Mouse (Mus musculus) cerebellum, postnatal 36 days (tissue): ENCODE measurements around the gene Lrch1.

Experiments used
- DNase-seq, 2 experiments: peaks; one replicate each; pipeline ENCODE4 v3.0.0; 2021 to 2022; ENCODE audit warnings: mixed read lengths in 2 of 2

Gene Lrch1

DNA sequence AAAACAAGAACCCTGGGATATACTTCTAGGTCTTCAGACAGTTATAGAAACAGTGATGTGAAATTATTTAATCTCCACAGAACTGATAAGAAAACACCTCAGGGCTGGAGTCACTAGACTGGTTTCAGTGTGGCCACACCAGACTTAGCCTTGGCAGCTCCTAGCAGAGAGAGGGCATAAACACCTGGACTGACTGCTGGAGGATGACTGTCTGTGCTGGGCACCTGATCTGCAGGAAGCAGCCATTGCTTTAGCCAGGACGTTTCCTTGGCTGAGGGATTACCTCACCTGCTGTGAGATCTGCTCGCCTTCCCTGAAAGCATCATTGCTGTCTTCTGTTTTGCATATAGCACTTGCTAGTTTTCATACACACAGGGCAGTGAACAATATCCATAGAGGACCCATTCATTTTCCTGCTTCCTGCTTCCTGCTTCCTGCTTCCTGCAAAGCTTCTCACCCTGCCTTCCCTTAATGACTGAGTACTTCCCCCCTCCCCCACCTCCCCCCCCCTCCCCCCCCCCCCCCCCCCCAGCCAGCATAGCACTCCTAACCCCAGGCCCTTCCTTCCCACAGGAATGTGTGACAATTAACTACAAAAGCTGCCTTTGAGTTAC is 101.9 kb downstream of the Lrch1 start:
- DNase-seq, result no peak

DNA sequence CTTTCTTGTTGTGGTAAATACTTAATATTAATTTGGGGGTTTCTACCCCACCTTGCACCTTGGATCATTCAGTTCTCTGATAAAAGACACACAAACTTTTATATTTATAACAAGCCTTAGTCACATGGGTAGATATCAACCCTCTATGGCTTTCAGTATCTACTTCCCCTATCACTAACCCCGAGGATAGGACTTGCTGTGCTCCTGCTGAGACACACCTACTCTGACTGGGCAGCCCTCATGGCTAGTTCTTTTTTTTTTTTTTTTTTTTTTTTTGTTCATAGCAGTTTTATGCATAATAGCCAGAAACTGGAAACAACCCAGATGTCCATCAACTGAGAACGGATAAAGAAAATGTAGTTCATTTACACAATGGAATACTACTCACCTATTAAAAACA is 106.0 kb downstream of the Lrch1 start:
- DNase-seq, result no peak

DNA sequence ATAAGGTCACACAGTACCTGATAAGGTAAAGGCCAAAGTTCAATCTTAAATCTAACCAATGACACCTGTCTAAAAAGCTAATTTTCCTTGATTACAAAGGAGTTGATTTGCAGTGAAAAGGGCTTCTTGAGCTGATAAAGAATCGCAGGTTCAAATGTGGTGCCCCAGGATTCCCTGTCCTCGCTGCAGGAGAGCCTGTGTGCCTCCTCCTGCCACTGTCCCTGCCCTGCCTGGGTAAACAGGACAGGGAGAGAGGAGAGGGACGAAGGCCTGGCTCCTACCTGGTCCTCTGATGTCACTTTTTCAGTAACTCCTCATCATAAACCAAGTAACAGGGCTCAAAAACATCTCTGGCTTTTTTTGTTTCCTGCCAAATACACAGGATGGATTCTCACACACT is 106.4 kb downstream of the Lrch1 start:
- DNase-seq, result no peak

DNA sequence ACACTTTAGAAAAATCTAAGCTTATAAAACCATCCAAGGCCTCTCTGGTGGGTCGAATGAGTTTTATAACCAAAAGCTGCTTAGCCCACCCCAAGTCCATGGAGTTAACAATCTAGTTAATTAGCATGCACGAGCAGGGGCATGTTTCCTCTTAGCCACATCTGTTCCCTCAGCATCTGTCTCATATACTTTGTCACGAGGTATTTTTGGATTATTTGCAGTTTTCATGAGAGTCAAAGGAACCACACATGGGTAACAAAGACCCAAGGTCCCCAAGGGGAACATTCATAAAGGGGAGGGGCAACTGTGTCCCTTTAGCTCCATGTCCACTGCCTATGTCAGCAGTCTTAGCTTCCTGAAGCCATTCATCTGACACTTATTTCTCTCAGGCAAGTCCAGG is 106.9 kb downstream of the Lrch1 start:
- no peak for DNase-seq

DNA sequence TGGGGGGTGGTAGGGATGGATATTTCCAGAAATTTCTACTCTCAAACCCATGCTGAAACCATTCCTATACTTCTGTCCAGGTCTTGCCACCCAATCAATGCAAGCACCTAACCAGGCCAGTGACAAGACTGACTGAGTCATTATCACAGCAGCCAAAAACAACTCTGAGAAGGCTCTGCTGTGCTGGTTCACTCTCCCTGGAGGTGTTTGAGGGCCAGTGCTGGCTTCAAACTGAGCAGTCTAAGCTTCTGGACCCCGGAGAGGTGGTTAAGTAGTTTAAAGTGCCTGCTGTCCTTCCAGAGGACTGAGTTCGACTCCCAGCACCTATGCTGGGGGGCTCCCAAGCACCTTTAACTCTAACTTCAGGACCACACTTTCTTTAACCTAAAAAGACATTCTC is 107.3 kb downstream of the Lrch1 start:
- DNase-seq, result no peak

DNA sequence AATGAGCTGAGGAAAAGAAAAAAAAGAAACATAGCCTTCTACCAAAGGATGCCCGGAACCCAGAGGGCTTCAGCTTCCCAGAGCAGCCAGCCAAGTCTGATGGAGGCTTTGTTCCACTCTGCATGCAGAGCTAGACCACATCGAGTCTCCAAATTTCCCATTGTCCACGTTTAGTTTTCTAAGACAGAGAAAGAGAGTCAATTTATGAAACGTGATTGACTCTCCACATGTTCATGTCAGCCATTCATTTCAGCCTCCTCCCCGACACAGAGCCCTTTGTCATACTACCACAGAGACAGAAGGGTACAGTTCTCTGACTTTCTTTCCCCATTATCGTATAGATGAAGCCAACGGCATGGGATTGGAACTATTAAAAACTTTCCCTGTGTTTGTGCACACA is 108.9 kb downstream of the Lrch1 start:
- DNase-seq, result no peak

DNA sequence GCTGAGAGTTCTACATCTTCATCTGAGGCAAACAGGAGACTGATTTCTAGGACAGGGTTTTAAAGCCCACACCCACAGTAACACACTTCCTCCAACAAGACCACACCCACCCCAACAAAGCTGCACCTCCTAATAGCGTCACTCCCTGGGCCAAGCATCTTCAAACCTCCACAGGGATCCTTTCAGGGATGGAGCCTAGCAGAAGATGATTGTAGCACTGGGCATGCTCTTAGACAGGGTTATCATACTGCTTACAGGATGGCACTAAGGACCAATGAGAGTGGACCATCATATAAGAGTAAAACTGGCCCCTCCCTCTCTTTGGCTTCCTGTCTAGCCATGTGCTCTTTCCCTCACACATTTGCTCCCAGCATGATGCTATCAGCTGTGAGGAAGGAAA is 112.7 kb downstream of the Lrch1 start:
- no peak for DNase-seq

DNA sequence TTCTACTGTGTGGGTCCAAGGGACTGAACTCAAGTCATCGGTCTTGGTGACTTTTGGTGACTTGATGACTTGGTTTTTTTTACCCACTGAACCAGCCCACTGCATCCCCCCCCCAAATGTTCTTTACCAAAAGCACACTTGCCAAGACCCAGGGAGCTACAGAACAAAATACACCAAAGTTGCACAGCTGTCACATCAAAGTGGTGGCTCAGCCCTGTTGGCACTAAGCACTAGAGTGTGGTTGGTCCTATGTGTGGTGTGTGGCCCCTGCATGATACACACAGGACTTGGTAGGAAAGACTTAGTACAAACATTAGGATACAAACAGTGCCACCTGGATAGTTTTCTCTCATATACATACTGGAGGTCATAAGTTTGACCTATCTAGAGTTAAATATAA is 113.5 kb downstream of the Lrch1 start:
- no peak for DNase-seq

DNA sequence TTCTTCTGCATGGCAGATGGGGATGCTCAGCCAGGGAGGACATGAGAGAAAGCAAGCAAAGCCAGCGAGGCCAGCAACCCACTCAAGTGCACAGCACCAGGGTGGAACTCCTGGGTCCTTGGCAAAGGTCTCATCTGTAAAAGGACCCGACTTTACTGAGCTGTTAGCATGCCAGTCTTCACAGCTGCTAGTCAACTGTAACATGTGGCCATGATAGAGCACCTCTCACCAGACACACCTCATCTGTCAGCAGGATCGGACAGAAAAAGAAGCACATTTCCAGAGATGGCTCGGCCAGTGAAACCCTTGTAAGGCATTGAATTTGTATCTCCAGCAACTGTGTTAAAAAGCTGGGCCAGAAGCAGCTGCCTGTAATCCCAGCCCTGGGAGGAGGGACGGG is 116.0 kb downstream of the Lrch1 start:
- DNase-seq, result no peak

DNA sequence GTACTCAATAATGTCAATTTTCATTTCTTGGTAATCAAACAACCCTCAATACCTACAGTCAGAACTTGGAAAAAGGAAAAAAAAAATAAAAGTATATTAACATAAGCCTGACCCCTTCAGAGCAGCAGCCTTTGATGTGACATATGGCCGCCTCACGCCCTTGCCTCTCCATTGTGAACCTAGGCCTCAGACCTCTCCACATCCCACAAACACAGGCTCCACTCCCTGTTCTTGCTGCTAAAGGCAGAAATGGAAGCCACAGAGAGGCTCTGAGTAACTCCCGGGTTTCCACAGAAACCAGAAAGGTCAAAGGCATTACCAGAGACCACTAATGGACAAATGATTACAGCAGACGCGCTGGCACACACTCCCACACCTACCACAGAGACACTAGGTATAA is 116.6 kb downstream of the Lrch1 start:
- no peak for DNase-seq

DNA sequence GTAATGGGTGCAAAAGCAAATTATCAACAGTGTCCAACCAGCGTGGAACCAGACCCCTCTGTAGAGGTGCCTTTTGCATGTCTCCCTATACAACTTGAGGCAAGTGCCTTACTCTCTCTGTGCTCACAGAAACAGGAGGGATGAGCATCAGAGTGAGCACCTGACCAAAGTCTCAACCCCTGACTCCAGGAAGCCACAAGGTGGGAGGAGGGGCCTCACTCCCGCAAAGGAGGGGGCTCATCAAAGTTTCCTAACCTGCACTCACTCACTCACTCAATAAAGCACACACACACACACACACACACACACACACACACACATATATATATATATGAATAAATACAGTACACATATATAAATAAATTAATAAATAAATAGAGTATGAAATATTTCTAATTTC is 117.1 kb downstream of the Lrch1 start:
- DNase-seq, result no peak

DNA sequence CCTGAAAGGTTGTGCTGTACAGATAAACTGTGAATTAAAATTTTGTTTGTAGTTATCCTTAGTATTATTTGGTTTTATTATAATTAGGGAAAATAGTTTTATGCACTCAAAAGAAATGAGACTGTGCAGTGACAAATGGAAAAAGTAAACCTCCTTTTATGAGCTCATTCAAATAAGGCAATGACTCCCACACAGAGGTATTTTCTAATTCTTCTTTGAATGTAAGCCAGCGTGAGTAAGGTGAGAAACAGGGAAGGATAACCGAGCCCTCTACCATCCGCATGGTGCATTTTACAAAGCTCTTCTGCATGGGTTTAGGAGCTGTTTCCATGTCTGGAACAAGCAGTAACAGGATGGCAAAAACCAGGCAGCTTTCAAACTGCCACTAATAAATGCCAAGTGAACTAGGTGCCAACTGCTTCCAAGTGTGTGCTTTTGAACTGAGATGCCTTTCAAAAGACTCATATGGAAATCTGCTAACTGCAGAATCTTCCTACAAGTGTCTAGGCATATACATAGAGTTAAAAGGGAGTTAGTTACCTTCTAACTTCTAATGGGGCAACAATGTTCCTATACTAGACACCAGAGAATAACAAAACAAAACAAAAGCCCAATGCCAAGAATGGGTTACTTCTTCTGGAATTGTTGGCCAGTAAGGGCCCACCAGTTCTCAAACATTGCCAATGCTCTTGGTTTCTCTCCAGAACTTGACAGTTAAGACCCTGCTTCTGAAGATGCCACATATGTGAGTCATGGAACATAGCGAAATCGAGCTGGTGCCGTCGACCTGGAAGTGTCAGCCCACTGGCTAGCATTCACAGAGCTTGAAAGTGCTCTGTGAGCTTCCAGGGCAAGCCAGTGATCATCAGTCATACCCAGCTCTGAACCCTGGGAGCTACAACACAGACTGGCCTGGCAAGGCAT is 124.7 kb downstream of the Lrch1 start:
- DNase-seq, result no peak

DNA sequence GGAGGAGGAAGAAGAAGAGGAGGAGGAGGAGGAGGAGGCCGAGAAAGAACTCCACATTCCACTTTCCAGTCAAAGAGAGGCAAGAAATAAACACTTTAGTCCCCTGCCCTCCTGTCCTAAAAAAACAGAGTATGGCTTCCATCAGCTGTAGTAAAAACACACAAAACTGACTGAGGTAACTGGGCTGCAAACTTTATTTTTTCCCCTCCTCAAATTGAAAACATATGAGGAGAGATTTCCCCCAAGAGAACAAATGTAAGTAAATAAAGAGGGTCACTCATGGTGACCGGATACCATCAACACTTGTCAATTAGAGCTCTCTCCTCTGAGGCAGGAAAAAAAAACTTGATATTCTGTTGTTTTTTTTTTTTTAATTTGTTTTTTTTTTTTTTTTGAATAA is 125.6 kb downstream of the Lrch1 start:
- no peak for DNase-seq

DNA sequence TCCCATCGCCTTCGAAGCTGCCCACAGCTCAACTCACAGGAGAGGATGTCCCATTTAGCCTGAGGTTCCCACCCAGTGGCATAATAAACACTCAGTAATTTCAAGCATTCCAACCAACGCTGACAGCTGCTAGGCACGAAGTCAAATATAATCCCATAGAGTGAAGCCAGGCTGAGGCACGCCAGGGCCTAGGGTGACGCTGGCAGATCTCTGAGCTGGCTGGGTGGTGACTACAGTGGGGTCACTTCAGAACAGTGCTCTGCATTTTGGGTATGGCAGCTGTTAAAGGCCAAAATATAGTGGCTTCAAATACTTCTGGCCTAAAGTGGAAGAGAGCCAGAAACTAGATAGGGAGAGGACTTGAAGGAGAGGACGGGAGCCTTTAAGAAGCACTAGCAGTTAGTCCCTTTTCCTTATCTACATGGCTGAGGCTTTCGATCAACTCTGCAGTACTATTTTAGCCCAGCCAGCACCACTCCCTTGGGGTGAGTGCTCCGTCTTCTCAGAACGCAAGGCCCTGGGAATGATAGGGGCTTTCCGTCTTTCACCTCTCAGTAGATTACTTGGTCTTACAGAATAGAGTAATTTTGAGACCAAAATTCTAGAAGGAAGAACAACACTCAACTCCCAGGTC is 127.4 kb downstream of the Lrch1 start:
- DNase-seq, result no peak

DNA sequence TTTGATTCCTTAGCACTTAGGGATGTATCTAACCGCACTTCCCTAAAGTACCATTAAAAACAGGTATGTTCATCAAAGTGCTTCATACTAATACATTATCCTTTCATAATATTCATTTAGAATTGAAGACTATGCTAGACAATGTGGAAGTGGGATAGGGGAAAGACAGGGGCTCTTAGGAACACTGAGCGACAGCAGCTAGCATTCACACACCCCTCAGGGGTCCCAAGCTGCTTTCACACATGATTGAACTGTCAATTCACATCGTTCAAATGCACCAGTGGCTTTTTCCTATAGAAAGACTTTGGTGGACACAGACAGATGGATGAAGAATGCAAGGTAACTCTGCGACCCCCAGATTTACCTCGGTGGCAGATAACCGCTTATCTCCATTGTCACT is 131.0 kb downstream of the Lrch1 start:
- DNase-seq, result no peak

DNA sequence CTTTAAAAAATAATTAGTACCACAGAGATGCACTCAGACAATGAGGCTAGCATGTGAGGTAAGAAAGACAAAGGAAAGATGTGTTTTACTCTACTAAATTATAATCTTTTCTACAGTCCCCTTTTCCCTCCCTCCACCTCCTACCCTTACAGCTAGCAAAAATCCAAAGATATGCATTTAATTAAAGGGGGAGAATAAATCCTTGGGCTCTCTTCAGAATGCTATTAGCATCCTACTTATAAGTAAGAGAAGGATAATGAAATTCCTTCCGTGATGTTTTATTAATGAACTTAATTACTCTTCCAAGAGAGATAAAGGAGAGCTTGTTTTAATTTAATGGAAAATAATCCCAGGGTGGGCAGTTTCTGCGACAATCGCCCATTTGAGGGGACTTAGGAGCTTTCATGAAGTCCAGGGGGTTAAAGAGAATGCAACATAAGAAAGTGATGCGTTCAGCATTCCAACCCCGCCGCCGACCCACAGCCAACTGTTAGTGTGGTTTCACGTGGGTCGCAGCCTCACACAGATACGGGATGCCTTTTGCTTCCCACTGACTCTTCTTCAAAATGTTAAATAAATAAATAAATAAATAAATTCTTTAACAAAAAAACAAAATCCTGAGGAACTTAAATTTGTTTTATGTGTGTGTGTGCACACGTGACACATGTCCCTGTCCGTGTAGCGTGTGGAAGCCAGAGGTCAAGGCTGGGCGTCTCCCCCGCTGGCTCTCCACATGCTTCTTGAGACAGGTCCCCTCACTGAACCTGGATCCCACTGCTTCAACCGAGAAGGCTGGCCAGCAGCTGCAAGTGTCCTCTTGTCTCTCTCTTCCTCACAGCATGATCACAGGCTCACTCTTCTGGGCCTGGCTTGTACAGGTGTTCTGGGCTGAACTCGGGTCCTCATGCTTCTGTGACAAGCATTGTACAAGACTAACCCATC is 132.6 kb downstream of the Lrch1 start:
- no peak for DNase-seq

DNA sequence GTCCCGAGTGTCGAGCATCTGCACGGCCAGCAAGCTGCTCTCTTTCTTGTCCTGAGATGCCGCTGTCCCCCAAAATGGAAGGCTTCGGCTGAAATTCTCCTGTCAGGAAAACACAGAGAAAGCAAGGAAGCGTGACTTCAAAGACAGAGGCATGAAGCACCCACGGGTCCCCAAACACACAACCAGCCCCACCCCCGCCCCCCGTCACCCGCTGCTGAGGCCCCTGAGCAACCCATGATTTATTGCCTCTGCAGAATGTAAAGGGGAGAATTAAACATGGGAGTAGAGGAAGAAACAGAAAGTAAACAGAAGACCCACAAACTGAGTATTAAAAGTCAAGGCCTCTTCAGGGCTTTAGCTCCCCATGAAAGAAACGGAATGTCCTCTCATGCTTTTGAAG is 136.1 kb downstream of the Lrch1 start:
- no peak for DNase-seq

DNA sequence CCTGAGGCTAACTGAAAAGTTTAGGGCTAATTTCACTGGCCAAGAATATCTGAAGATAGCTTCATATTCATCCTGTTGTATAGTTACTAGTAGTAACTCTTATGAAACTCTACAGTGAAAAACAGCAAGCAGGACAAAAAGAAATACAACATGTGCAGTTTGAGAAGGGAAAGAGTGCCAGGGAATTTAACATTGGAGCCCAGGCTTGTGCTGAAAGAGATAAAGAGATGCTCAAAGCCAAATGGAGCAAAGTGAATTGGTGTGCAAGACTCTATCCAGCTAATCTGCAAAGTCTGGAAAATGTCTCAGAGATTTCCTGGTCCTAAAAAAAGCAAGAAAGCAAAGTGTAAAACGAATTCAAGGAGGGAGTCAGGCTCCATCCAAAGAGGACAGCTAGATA is 145.7 kb downstream of the Lrch1 start:
- DNase-seq, result no peak

DNA sequence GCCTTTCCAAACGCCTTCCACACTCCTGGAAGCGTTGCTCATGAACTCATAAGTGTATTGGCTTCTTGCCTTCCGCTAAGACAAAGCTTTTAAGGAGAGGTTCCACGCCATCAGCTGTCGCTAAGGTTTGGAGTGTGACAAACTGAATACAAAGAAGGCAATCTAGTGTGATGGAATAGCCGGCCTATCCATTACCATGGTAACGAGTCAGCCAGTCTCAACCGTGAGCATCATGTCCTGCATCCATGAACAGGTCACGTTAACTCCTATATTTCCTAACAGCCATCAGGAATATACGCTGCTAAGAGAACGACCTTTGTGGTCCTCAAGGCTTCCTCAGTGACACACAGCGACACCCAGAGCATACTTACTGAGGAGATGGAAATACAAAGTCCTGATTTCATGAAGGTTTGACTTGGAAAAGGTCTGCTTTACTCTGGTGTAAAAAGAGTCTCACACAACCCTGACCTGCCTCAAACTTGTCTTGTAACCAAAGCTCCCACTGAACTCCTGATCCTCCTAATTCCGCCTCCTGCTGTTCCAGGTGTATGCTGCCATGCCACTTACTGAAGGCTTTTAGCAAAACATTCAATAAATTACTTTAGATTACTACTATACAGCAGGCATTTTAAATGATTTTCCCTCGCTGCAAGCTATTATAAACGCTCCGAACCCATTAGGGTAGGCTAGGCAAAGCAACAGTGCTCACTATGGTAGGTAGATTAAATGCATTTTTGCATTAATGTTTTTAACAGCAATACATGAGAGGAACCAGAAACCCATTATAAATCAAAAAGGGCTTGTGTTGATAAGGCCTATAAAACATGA is 149.4 kb downstream of the Lrch1 start:
- DNase-seq, result no peak

DNA sequence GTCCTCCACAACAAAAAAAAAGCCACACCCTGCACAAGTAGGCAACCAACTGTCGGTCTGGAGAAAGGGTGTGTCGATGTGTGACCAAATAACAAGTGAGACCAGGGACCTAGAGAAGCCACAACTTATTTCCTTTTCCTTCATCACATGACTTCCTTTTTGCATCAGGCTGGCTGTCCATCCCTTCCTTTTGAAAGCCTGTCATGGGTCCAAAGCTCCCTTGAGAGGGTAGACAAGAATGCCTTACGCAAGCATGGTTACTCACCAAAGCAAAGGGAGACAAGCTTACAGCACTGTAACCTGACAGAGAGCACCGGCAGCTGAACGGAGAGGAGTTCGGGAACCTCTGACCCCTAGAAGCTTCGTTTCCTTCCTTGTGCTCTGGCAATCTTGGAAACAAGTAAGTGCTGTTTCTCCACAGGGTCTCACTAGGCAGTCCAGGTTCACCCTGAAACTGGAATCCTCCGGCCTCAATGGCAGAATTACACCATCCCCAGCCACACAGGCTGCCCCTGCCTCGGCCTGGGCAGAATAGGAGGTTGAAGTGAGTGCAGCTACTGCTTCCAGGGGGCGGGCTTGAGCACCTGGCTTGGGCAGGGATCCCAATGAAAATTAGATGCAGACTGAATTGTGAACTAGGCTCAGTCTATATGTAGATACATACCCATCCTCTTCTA is 150.2 kb downstream of the Lrch1 start:
- no peak for DNase-seq

DNA sequence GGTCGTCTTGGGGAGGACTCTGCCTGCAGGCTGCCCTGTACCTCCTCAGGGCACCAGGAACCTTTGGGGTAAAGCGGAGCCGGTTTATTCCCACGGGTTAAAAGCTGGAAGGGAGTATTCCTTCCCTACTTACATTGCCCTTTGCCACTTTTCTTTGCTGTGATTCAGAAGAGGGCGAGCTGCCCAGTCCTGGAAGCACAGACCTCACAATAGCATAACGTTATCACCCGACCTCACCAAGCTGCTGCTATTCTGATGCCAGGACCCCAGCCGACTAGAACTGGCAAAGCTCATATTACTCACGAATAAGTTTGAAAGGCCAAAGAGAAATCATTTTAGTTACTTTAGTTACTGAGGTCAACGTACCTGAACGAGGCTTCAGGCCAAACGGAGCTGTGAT is 152.7 kb downstream of the Lrch1 start:
- no peak for DNase-seq
